Mouse (Mus musculus): Measurements from ENCODE around the gene Lrrc61. TPM values are rescaled to one million over a fixed set of nuclear protein-coding genes. Genes with fewer than 3 reads are reported as not detected.

Gene Lrrc61
- polyA plus RNA-seq, 1 experiment from 2014 or later: 6.6 TPM

- H3K4me1 ChIP-seq (ENCODE audit: control insufficient read depth, insufficient read depth, low read length): peaks cover 16% of the 10 kb centered on the region
- no peak overlapping the region for H3K9ac ChIP-seq (ENCODE audit: low read depth, low read length)
- WGBS (ENCODE audit: insufficient replicate concordance): 79% methylated on average over 3 of the region's 3 CpGs
- H3K27ac ChIP-seq (ENCODE audit: low read depth, low read length): no peak overlapping the region
- no peak for ATAC-seq (replicated peaks; ENCODE audit: insufficient number of reproducible peaks, low FRiP score, low TSS enrichment)
- H3K36me3 ChIP-seq (ENCODE audit: control insufficient read depth, insufficient read depth, low read length): peaks cover 8% of the 10 kb centered on the region
- H3K27me3 ChIP-seq (ENCODE audit: control insufficient read depth, insufficient read depth, low read length): no peaks in the 10 kb centered on the region
- no peak overlapping the region for H3K4me3 ChIP-seq (ENCODE audit: low read depth, low read length)
- H3K4me2 ChIP-seq: no peak overlapping the region
- H3K9me3 ChIP-seq (replicated peaks; ENCODE audit: control insufficient read depth, low read length): peaks cover 5% of the 10 kb centered on the region
These were observed 36.7 kb downstream of the Lrrc61 start for GRCm38 (mm10) chr6:48591221-48591845.

GRCm38 (mm10) chr6:48591871-48592270 is 37.3 kb downstream of the Lrrc61 start:
- no peaks in the 10 kb centered on the region for H3K27me3 ChIP-seq (ENCODE audit: control insufficient read depth, insufficient read depth, low read length)
- ATAC-seq (replicated peaks; ENCODE audit: insufficient number of reproducible peaks, low FRiP score, low TSS enrichment): no peak
- 85% methylated on average over 6 of the region's 6 CpGs for WGBS (ENCODE audit: insufficient replicate concordance)

GRCm38 (mm10) chr6:48593158-48594042 is 38.8 kb downstream of the Lrrc61 start, which contains the start of the genes Repin1 and Gm44965:
Gene Repin1 (plus strand): TSS chr6:48593883.
Gene Gm44965 (plus strand): TSS chr6:48593941.
- peaks cover 16% of the 10 kb centered on the region for H3K4me1 ChIP-seq (ENCODE audit: control insufficient read depth, insufficient read depth, low read length)
- 8% methylated on average over 45 of the region's 45 CpGs for WGBS (ENCODE audit: insufficient replicate concordance)
- H3K36me3 ChIP-seq (ENCODE audit: control insufficient read depth, insufficient read depth, low read length): peaks cover 28% of the 10 kb centered on the region
- H3K9ac ChIP-seq (ENCODE audit: low read depth, low read length): peak within 1 kb of the TSS; percentile 96
- H3K9me3 ChIP-seq (replicated peaks; ENCODE audit: control insufficient read depth, low read length): peaks cover 23% of the 10 kb centered on the region
- H3K4me2 ChIP-seq: peak within 1 kb of the TSS; percentile 70
- peak; percentile 88 for ATAC-seq (replicated peaks; ENCODE audit: insufficient number of reproducible peaks, low FRiP score, low TSS enrichment)
- H3K27me3 ChIP-seq (ENCODE audit: control insufficient read depth, insufficient read depth, low read length): no peaks in the 10 kb centered on the region
- H3K4me3 ChIP-seq (ENCODE audit: low read depth, low read length): peak within 1 kb of the TSS; percentile 89
- H3K27ac ChIP-seq (ENCODE audit: low read depth, low read length): peak within 1 kb of the TSS; percentile 92

More at GRCm38 (mm10) chr6:48591871-48592270, 37.3 kb downstream of the Lrrc61 start:
- H3K4me2 ChIP-seq: no peak overlapping the region
- H3K4me1 ChIP-seq (ENCODE audit: control insufficient read depth, insufficient read depth, low read length): peaks cover 16% of the 10 kb centered on the region
- H3K4me3 ChIP-seq (ENCODE audit: low read depth, low read length): no peak overlapping the region
- H3K27ac ChIP-seq (ENCODE audit: low read depth, low read length): no peak overlapping the region
- H3K9me3 ChIP-seq (replicated peaks; ENCODE audit: control insufficient read depth, low read length): peaks cover 11% of the 10 kb centered on the region
- peaks cover 13% of the 10 kb centered on the region for H3K36me3 ChIP-seq (ENCODE audit: control insufficient read depth, insufficient read depth, low read length)
- H3K9ac ChIP-seq (ENCODE audit: low read depth, low read length): no peak overlapping the region

- Histone ChIP-seq H3K4me3 (ENCODE audit: low read depth, low read length) (peak overlapping the region; percentile 89), H3K9ac (ENCODE audit: low read depth, low read length) (peak overlapping the region; percentile 96), H3K27ac (ENCODE audit: low read depth, low read length) (peak overlapping the region; percentile 92), H3K9me3 (replicated peaks; ENCODE audit: control insufficient read depth, low read length) (peaks cover 23% of the 10 kb centered on the region), H3K4me1 (ENCODE audit: control insufficient read depth, insufficient read depth, low read length) (peaks cover 14% of the 10 kb centered on the region), H3K4me2 (peak overlapping the region; percentile 70), H3K36me3 (ENCODE audit: control insufficient read depth, insufficient read depth, low read length) (peaks cover 36% of the 10 kb centered on the region), H3K27me3 (ENCODE audit: control insufficient read depth, insufficient read depth, low read length) (no peaks in the 10 kb centered on the region)
- ATAC-seq (replicated peaks; ENCODE audit: insufficient number of reproducible peaks, low FRiP score, low TSS enrichment): peak; percentile 45
- WGBS (ENCODE audit: insufficient replicate concordance): 2% methylated on average over 39 of the region's 41 CpGs
These were observed 39.6 kb downstream of the Lrrc61 start for GRCm38 (mm10) chr6:48594043-48594738.

GRCm38 (mm10) chr6:48595278-48595677 is 40.7 kb downstream of the Lrrc61 start:
- peaks cover 23% of the 10 kb centered on the region for H3K9me3 ChIP-seq (replicated peaks; ENCODE audit: control insufficient read depth, low read length)
- H3K27me3 ChIP-seq (ENCODE audit: control insufficient read depth, insufficient read depth, low read length): no peaks in the 10 kb centered on the region
- ATAC-seq (replicated peaks; ENCODE audit: insufficient number of reproducible peaks, low FRiP score, low TSS enrichment): no peak
- H3K27ac ChIP-seq (ENCODE audit: low read depth, low read length): no peak overlapping the region
- WGBS (ENCODE audit: insufficient replicate concordance): 62% methylated on average over 1 of the region's 1 CpGs
- H3K4me1 ChIP-seq (ENCODE audit: control insufficient read depth, insufficient read depth, low read length): peaks cover 11% of the 10 kb centered on the region
- H3K36me3 ChIP-seq (ENCODE audit: control insufficient read depth, insufficient read depth, low read length): peaks cover 44% of the 10 kb centered on the region
- H3K4me3 ChIP-seq (ENCODE audit: low read depth, low read length): peak overlapping the region; percentile 89
- no peak overlapping the region; the same call in 1 of the 2 replicates for H3K9ac ChIP-seq (ENCODE audit: low read depth, low read length)
- H3K4me2 ChIP-seq: peak overlapping the region; percentile 70

GRCm38 (mm10) chr6:48596545-48597232 is 42.1 kb downstream of the Lrrc61 start:
- Histone ChIP-seq H3K27ac (ENCODE audit: low read depth, low read length) (no peak overlapping the region), H3K4me2 (no peak overlapping the region), H3K9me3 (replicated peaks; ENCODE audit: control insufficient read depth, low read length) (peaks cover 23% of the 10 kb centered on the region), H3K9ac (ENCODE audit: low read depth, low read length) (no peak overlapping the region), H3K36me3 (ENCODE audit: control insufficient read depth, insufficient read depth, low read length) (peaks cover 44% of the 10 kb centered on the region), H3K27me3 (ENCODE audit: control insufficient read depth, insufficient read depth, low read length) (no peaks in the 10 kb centered on the region), H3K4me1 (ENCODE audit: control insufficient read depth, insufficient read depth, low read length) (peaks cover 11% of the 10 kb centered on the region), H3K4me3 (ENCODE audit: low read depth, low read length) (no peak overlapping the region)
- WGBS (ENCODE audit: insufficient replicate concordance): 94% methylated on average over 45 of the region's 45 CpGs
- no peak for ATAC-seq (replicated peaks; ENCODE audit: insufficient number of reproducible peaks, low FRiP score, low TSS enrichment)

- WGBS (ENCODE audit: insufficient replicate concordance): 94% methylated on average over 27 of the region's 27 CpGs
- Histone ChIP-seq H3K4me1 (ENCODE audit: control insufficient read depth, insufficient read depth, low read length) (peaks cover 11% of the 10 kb centered on the region), H3K27me3 (ENCODE audit: control insufficient read depth, insufficient read depth, low read length) (no peaks in the 10 kb centered on the region), H3K4me2 (no peak overlapping the region), H3K9me3 (replicated peaks; ENCODE audit: control insufficient read depth, low read length) (peaks cover 23% of the 10 kb centered on the region), H3K36me3 (ENCODE audit: control insufficient read depth, insufficient read depth, low read length) (peaks cover 44% of the 10 kb centered on the region), H3K9ac (ENCODE audit: low read depth, low read length) (no peak overlapping the region), H3K27ac (ENCODE audit: low read depth, low read length) (no peak overlapping the region), H3K4me3 (ENCODE audit: low read depth, low read length) (no peak overlapping the region)
- ATAC-seq (replicated peaks; ENCODE audit: insufficient number of reproducible peaks, low FRiP score, low TSS enrichment): no peak
These were observed 42.6 kb downstream of the Lrrc61 start for GRCm38 (mm10) chr6:48597233-48597625.

- ATAC-seq (replicated peaks; ENCODE audit: insufficient number of reproducible peaks, low FRiP score, low TSS enrichment): no peak
- Histone ChIP-seq H3K9ac (ENCODE audit: low read depth, low read length) (no peak overlapping the region), H3K27ac (ENCODE audit: low read depth, low read length) (no peak overlapping the region), H3K36me3 (ENCODE audit: control insufficient read depth, insufficient read depth, low read length) (peaks cover 44% of the 10 kb centered on the region), H3K4me3 (ENCODE audit: low read depth, low read length) (no peak overlapping the region), H3K4me1 (ENCODE audit: control insufficient read depth, insufficient read depth, low read length) (peaks cover 6% of the 10 kb centered on the region), H3K27me3 (ENCODE audit: control insufficient read depth, insufficient read depth, low read length) (no peaks in the 10 kb centered on the region), H3K4me2 (no peak overlapping the region), H3K9me3 (replicated peaks; ENCODE audit: control insufficient read depth, low read length) (peaks cover 23% of the 10 kb centered on the region)
- 88% methylated on average over 1 of the region's 1 CpGs for WGBS (ENCODE audit: insufficient replicate concordance)
These were observed 46.0 kb downstream of the Lrrc61 start for GRCm38 (mm10) chr6:48600594-48600993.
